Mouse (Mus musculus): ENCODE results near the gene Tmem255b. TPM values are rescaled to one million over a fixed set of nuclear protein-coding genes. Genes with fewer than 3 reads are reported as not detected.

Tmem255b gene
- total RNA-seq, 2 experiments from 2014 or later, result 13.5 to 18.8 TPM

- DNase-seq, result no peak
- intact Hi-C loops (cut with DNase I), result no loop called here
These were observed 7.2 kb downstream of the Tmem255b start for GRCm38 (mm10) chr8:13442152-13442551.

DNA sequence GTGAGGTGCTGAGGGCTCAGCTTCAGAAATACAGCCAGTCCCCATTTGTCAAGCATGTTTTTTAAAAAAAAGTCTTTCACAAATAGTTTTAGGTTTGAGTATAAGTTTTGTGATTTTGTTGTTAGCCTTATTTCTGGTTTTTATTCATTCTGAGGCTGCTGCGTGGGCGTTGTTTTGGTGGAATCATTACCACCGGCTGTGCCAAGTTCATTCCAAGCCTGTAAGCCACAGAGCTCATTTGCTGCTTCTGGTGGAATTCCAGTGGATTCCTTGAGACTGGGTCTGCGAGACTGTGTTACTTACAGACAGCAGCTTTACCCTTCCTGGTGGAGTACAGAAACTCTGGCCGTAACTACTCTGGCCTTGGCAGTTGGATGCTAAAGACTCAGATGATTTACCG, 11.5 kb downstream of the Tmem255b start:
- DNase-seq, result no peak

GRCm38 (mm10) chr8:13448145-13448544, 13.2 kb downstream of the Tmem255b start:
- intact Hi-C loops (cut with DNase I), result no loop called here
- peak; percentile 39 to 73 for DNase-seq

More for the DNA sequence above, 11.5 kb downstream of the Tmem255b start:
- intact Hi-C loops (cut with DNase I), result no loop called here

- intact Hi-C loops (cut with DNase I), result no loop called here
- no peak for DNase-seq
These were observed 16.8 kb downstream of the Tmem255b start for GRCm38 (mm10) chr8:13451747-13452277.

DNA sequence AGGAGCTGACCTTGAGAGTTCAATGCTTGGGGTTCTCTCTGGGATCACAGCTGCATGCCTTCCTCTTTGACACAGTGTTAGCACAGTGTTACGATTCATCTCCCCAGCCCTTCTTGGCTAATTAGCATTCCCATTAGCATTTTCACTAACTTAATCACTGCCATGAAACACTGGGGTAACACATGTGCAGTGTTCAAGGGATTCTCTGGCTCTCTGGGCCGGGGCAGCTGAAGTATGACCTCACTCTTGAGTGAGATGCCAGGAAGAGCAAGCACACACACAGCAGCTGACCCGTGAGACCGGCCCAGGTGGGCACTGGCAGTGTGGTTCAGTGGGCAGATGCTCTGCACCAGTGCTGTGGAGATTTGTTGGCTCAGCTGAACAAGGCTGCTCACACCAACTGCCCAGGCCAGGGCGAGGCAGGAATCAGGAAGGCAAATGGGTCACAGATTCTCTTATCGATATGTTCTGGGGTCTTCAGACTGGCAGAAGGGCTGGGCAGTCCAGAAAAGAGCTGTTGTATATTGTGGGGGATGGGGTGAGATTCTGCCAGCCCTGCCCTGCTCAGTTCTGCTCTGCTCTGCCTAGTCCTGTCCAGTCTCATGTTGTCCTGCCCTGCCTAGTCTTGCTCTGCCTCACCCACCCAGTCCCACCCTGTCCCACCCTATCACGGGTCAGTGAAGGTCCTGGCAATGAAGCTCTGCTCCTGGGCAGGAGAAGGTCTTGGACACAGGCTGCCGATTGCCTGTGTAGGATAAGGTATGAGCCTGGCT, 19.5 kb downstream of the Tmem255b start:
- intact Hi-C loops (cut with DNase I), result loop anchor here (1.0 to 5.0 kb wide), 2 partner anchors 94 to 298 kb away; no protein-coding TSS in a partner anchor
- DNase-seq, result no peak

DNA sequence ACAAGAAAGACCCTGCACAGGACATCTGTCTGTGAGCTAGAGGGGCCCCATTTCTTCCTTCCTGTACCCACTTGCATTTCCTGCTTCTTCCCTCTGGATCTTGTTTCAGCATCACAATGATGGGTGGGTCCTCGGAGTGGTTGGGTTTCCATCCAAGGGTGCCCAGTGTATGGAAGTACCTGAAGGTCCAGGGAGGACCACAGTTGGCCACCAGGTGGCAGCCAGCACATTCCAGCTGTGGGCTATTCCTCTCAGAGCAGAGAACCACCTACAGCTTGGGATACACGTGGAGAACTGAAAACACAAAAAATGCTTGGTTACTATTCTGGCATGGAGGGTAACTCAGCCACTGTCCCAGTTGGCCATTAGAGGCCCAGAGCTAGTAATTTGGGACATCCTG, 20.3 kb downstream of the Tmem255b start:
- intact Hi-C loops (cut with DNase I), result loop anchor here (1.0 to 5.0 kb wide), 2 partner anchors 93 to 297 kb away; no protein-coding TSS in a partner anchor
- peak; percentile 71 to 81 for DNase-seq

- intact Hi-C loops (cut with DNase I), result loop anchor here (5.0 kb wide), 1 partner anchor 293 kb away; no protein-coding TSS in a partner anchor
- DNase-seq, result no peak
These were observed 24.4 kb downstream of the Tmem255b start for GRCm38 (mm10) chr8:13459431-13459830.

GRCm38 (mm10) chr8:13461085-13461765, 26.2 kb downstream of the Tmem255b start:
- intact Hi-C loops (cut with DNase I), result no loop called here
- no peak for DNase-seq

DNA sequence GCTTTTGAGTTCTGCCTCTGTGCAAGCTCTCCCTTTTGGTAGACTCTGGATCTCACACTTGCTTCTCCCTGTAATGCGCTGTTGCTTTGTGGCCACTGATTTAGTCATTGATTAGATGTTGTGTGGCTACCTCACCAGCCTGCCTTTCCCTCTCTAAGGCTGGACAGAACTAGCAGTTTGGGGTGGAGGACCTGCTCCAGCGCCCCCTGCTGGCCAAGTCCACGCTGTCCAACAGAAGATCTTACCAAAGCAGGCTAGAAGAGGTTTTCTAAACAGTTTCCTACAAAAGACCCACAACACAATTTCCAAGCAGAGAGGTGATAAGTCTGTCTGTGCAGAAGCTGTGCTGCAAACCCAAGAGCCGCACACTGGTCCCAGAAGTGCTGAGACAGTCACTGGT, 26.9 kb downstream of the Tmem255b start:
- DNase-seq, result peak; percentile 75 to 86
- intact Hi-C loops (cut with DNase I), result loop anchor here (1.0 kb wide), 1 partner anchor 51 kb away; no protein-coding TSS in a partner anchor

DNA sequence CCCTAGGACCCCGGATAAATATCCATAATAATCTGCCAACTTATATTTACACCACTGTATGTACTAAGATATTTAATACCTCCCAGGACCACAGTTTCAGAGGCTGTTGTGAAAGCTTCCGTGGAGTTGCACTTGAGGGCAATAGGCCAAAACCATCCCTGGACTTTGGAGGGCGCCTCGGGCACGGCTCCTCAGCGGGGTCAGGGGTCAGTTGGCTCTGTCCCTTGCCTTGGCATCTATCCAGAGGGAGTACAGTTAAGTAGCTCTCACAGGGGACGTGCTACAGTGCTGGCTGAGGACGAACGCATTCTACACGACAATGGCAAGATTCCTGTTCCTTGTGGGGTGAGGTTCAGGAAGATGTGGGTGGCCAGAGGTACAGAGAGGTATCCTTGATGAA, 27.4 kb downstream of the Tmem255b start:
- intact Hi-C loops (cut with DNase I), result loop anchor here (1.0 kb wide), 1 partner anchor 51 kb away; no protein-coding TSS in a partner anchor
- peak; percentile 43 to 48 for DNase-seq

DNA sequence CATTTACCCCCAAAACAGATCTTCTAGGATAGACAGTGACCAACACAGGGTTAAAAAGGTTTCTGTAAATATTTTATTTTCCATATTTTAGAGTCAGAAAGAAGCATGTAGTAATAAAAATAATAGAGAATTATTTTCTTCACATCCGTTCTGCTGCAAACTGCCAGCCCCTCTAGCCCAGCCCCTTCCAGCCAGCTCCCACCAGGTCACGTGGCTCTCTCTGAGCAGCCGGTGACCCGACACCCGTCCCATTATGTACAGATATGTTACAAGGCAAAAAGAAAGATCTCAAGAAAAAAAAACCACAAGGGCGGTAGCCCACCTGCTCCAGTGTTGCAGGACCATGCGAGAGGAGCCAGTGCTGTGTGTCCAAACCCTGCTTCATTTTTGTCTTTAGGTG, 30.3 kb downstream of the Tmem255b start:
- intact Hi-C loops (cut with DNase I), result no loop called here

GRCm38 (mm10) chr8:13466989-13467388, 32.0 kb downstream of the Tmem255b start:
- intact Hi-C loops (cut with DNase I), result no loop called here
- DNase-seq, result no peak

More for the DNA sequence above, 30.3 kb downstream of the Tmem255b start:
- no peak for DNase-seq

DNA sequence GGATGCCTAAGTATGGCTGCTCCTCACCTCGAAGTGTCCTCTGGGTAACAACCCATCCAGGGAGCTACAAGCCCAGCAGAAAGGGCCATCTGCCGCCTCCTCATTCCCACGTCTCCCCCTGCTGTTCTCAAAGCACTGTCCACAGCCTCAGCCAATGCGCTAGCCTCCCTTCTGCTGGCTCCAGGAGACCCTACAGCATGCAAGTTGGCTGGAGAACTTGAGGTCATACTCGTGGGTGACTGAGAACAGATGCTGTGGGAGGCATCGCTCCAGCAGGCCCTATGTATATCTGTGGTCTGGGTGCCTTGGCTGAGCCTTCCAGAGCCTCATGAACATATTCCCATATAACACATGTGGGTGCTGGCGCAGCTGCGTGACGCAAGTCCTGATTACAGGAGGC, 33.7 kb downstream of the Tmem255b start:
- intact Hi-C loops (cut with DNase I), result no loop called here
- DNase-seq, result no peak

DNA sequence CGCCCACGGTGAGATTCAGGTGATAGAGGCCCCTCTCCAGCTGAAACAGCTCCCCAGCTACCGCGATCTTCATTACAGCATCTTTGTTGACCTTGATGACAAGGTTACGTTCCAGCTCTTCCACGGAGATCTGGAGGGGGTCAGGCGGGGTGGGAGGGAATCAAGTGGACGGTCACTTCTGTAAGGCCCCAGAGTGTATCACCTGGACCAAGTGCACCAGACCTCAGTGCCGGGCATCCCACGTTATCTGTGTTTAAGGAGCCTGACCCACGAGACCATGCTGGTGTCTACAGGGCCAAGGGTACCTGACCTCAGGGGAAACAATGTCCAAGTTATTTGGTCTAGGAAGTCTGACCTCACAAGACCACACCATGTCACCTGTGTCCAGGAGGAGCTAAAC, 36.5 kb downstream of the Tmem255b start:
- no peak for DNase-seq
- intact Hi-C loops (cut with DNase I), result loop anchor here (5.0 kb wide), 1 partner anchor 76 kb away; no protein-coding TSS in a partner anchor

- DNase-seq, result peak; percentile 81 to 82
- intact Hi-C loops (cut with DNase I), result loop anchor here (5.0 kb wide), 1 partner anchor 75 kb away; no protein-coding TSS in a partner anchor
These were observed 37.3 kb downstream of the Tmem255b start for GRCm38 (mm10) chr8:13472284-13472683.

DNA sequence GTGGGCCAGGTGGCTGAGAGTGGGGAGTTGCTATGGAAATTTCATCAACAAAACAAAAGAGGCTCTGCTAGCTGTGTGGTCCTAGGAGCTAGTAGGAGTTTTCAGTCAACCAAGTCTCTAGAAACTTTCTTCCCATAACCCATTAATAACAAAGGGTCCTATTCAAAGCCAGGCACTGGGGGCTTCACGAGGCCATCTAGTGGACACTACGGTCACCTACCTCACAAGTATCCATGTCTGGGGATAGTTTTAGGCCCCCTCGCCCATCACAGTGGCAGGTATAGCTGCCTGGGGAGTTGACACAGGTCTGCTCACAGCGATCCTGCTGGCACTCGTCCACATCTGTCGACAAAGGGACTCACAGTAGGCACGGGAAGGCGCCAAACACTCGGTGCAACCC, 40.9 kb downstream of the Tmem255b start:
- intact Hi-C loops (cut with DNase I), result loop anchor here (2.0 kb wide), 1 partner anchor 15 kb away; no protein-coding TSS in a partner anchor

DNA sequence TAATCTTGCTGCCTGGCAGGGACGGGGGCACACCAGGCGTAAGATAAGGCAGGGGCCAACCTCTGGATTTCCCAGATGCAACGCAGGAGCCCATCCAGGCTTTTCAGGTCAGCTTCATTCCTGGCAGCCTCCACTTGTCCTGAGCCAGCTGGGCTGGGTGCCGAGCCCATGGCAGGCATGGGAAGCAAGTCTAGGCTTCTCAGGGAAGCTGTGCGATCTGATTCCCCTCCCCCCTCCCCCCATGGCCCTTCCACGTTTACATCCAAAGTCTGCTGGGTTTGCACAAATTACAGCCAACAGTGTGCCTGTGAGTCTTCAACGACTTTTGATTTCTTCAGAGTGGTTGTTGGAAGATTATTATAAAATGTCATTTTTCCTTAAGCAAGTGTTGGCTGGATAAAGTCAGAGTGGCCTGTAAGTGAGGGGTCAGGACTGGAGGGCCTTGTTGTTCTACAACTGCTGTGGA, 46.1 kb downstream of the Tmem255b start:
- intact Hi-C loops (cut with DNase I), result no loop called here
- peak; percentile 81 to 83 for DNase-seq

More for the DNA sequence above, 40.9 kb downstream of the Tmem255b start:
- no peak for DNase-seq

DNA sequence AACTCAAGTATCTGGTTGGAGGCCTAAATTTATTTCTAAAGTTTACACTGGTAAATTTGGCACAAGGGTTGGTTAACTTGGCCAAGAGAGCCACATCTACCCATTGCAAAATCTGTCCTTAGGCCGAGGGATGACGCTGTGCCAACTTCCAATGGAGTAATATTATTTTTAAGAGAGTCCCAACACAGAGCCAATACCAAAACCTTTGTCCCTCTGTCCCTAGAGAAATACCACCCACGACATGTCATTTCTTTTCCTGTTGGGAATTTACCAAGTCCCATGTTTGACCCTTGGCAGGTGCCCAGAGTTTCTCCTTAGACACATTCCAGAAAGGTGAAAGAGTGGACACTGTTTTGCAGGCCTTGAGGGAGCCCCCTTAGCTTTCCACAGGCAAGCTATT, 46.6 kb downstream of the Tmem255b start:
- peak in 1 of 2 experiments; percentile 45 for DNase-seq
- intact Hi-C loops (cut with DNase I), result no loop called here

DNA sequence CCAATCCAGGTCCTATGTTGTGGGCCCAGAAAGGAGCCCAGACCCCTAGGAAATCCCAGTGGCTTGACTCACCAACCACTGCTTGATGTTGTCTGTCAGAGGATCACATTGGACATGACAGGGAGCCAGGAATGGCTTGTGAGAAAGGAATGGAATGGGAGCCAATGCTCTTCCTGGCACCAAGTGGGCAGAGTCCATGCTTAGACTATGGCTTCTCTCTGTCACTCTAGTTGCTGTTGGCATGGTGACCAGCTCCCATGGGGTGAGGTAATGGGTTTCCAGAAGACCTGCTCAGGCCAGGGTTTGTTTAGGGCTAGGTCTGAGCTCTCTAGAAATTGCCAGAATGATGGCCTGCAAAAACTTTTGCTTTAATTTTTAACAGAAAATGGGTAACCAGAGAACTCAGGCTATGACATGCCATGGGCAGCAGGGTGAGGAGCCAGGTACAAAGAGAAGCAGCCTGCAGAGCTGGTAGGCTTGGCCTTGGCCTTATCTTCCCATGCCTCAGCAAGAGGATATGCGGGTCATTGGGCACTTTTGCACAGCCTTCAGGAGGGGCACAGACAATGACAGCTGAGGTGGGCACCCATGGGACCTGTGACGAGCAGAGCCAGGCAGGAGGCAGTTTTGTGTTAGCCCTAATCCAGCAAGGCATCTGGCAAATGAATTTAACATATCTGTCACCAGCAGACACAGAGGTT, 47.3 kb downstream of the Tmem255b start:
- intact Hi-C loops (cut with DNase I), result no loop called here
- no peak for DNase-seq

GRCm38 (mm10) chr8:13483191-13483590, 48.2 kb downstream of the Tmem255b start:
- intact Hi-C loops (cut with DNase I), result no loop called here
- no peak for DNase-seq
